Mouse (Mus musculus) lung, embryonic 14.5 days (tissue): ENCODE data around the gene Scel. TPM values are rescaled to one million over a fixed set of nuclear protein-coding genes. Genes with fewer than 3 reads are reported as not detected.
A peak's percentile ranks its signal among the peaks of the same experiment; 100 is the strongest.

Experiments
- ATAC-seq: fragments of 200-750 bp; cut with Nextera tagmentation; 2 replicates; pipeline ENCODE4 v1.8.0; 2017; ENCODE audit warnings: mild to moderate bottlenecking, moderate TSS enrichment, moderate library complexity; ENCODE audit not compliant: insufficient read depth
- DNase-seq: peaks from one replicate; pipeline ENCODE4 v3.0.0-alpha.2; 2015
- H3K27ac ChIP-seq: fragments of 300-500 bp; sonication (generic); 2 replicates; pipeline ENCODE4 v1.5.1; 2014; ENCODE audit warnings: low read depth, mild to moderate bottlenecking, moderate library complexity
- H3K27me3 ChIP-seq: fragments of 300-500 bp; sonication (generic); 2 replicates; pipeline ENCODE4 v1.6.1; 2014; ENCODE audit warnings: low read length, control low read depth; ENCODE audit not compliant: insufficient read depth
- H3K36me3 ChIP-seq: fragments of 300-500 bp; sonication (generic); 2 replicates; pipeline ENCODE4 v1.6.1; 2014; ENCODE audit warnings: control low read depth; ENCODE audit not compliant: insufficient read depth
- H3K4me1 ChIP-seq: fragments of 300-500 bp; sonication (generic); 2 replicates; pipeline ENCODE4 v1.6.1; 2014; ENCODE audit warnings: antibody characterized with exemption, control low read depth; ENCODE audit not compliant: insufficient read depth
- H3K4me2 ChIP-seq: fragments of 300-500 bp; sonication (generic); 2 replicates; pipeline ENCODE4 v1.6.1; 2014; ENCODE audit warnings: mild to moderate bottlenecking
- H3K4me3 ChIP-seq: fragments of 300-500 bp; sonication (generic); 2 replicates; pipeline ENCODE4 v1.5.1; 2014; ENCODE audit warnings: low read depth, low read length
- H3K9ac ChIP-seq: fragments of 300-500 bp; sonication (generic); 2 replicates; pipeline ENCODE4 v1.6.1; 2014
- H3K9me3 ChIP-seq: fragments of 300-500 bp; sonication (generic); 2 replicates; pipeline ENCODE4 v1.6.1; 2016; ENCODE audit warnings: low read depth, low read length, control low read depth
- CTCF ChIP-seq: IDR thresholded peaks from 2 replicates; pipeline ENCODE4 v1.5.1; 2016; ENCODE audit warnings: antibody characterized with exemption, low read depth
- WGBS: fragments of 180-500 bp; shearing (Covaris S2); extraction: QIAGEN DNeasy Blood & Tissue Kit; methylation state at CpG from one replicate; pipeline ENCODE4 v1.1.7; 2014; 5-methylcytosine and 5-hydroxymethylcytosine counted together
- polyA plus RNA-seq: library from polyadenylated mRNA; unstranded; fragments of >200 nt; fragmentation: Nextera tagmentation; extraction: Ambion mirVana; gene quantifications from 2 replicates; pipeline ENCODE4 v1.2.1, GENCODE M21; 2014

Scel gene
- polyA plus RNA-seq, 1 experiment from 2014 or later = 1.9 TPM

DNA sequence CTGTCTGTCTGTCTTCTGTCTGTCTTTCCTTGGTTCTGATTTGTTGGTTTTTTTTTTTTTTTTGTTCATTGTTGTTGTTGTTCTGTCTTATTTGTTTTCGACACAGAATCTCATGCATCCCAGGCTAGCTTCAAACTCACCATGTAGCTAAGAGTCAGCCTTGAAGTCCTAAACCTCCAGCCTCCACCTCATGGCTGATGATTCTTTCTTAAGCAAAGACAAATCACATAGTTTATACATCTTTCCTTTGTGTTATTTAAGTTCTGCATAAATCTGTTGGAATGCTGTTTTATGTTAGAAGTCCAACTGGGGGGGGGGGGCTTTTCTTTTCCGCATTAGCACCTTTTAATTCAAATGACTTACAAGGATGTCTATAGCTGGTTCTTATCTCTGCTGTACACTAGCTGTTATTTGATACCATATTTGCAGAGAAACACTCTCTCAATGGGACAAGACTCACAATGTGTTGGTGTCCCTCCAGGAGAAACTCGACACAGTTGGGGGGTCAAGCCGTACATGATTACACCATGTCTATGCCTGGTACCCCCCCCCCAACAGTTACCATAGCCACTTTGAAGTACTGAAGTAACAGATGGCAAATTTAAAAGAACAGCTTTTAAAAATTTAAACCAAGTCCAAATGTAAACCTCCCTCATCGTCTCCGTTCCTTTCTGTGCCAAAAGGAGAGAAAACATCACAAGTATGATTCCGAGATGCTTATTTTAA is 116.7 kb downstream of the Scel start:
- H3K27ac ChIP-seq = peak overlapping the region; percentile 48; the same call in 1 of the 2 replicates
- ATAC-seq (peak; percentile 95), DNase-seq (peak; percentile 77)
- 39% methylated on average over 7 of the region's 7 CpGs for WGBS
- no peaks in the 10 kb centered on the region for H3K27me3 ChIP-seq
- H3K9me3 ChIP-seq = no peaks in the 10 kb centered on the region
- H3K4me2 ChIP-seq = no peak overlapping the region
- H3K9ac ChIP-seq = no peak overlapping the region
- H3K4me3 ChIP-seq = no peak overlapping the region
- no peaks in the 10 kb centered on the region for H3K36me3 ChIP-seq
- TF ChIP-seq CTCF = no peak
- H3K4me1 ChIP-seq = no peaks in the 10 kb centered on the region

DNA sequence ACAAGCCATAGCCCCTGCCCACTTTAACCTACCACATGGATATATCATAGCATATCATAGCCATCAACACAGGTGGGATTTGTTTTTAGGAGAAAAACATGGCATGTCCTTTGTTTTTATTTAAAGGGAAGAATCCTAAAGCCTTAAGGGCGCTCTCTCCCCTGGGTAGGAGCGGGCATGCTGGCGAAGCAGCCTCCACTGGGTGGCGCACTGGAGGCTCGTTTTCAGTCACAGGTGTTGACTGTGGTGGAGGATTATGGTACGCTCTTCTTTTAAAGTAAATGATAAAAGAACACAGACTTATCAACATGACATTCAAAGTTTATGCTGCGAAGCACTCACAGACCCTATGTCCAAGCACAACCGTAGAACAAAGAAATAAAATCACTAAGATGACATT is 117.4 kb downstream of the Scel start:
- Histone ChIP-seq H3K27me3 (no peaks in the 10 kb centered on the region), H3K4me2 (no peak overlapping the region), H3K9me3 (no peaks in the 10 kb centered on the region), H3K4me3 (no peak overlapping the region), H3K36me3 (no peaks in the 10 kb centered on the region), H3K9ac (no peak overlapping the region), H3K4me1 (no peaks in the 10 kb centered on the region), H3K27ac (peak overlapping the region; percentile 42; the same call in 1 of the 2 replicates)
- DNase-seq (peak; percentile 53), ATAC-seq (no peak; the same call in 1 of the 2 replicates)
- peak; percentile 51 for TF ChIP-seq CTCF
- 72% methylated on average over 8 of the region's 8 CpGs for WGBS

DNA sequence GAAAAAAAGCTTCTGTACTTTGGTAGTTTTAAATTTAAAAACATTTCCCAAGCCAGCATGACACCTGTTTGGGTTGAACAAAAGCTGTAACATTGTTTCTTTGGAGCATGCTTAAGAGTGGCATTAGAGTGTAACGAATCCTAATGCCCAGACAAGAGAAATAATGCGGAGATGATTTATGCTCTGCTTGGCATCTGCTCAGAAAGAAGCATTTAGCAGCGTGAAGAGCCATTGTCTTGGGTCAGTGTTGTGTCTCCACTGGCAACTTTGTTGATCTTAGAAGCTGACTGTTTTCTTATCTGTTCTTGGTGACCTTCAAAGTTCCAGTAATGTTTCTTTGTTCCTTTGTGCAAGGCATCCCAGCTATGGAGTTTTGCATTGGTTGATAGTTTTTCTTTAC is 130.8 kb downstream of the Scel start:
- TF ChIP-seq CTCF = no peak
- Histone ChIP-seq H3K27ac (no peak overlapping the region), H3K4me1 (no peaks in the 10 kb centered on the region), H3K9me3 (no peaks in the 10 kb centered on the region), H3K4me2 (no peak overlapping the region), H3K4me3 (no peak overlapping the region), H3K27me3 (peaks cover 6% of the 10 kb centered on the region), H3K9ac (no peak overlapping the region), H3K36me3 (no peaks in the 10 kb centered on the region)
- WGBS = 59% methylated on average over 3 of the region's 3 CpGs
- DNase-seq (no peak), ATAC-seq (no peak)

DNA sequence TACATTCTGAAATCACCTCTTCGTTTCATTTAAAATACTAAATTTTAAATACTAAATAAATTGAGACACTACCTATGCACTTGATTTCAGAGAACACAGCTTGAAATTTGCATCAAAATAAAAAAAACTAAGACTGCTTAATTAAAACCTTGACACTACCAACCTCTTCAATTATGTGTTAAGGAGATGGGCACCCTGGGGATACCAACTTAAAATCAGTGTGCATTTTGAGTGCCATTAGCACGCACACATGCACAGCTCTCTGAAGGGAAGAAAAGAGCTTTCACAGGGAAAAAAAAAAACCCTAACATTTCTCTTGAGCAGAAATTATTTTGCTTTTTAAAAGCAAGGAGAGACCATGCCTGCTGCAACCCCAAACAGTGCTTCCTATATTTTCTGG is 134.8 kb downstream of the Scel start:
- peaks cover 36% of the 10 kb centered on the region for H3K27me3 ChIP-seq
- DNase-seq (no peak), ATAC-seq (no peak)
- no peak overlapping the region for H3K9ac ChIP-seq
- H3K27ac ChIP-seq = no peak overlapping the region
- no peaks in the 10 kb centered on the region; the same call in 1 of the 2 replicates for H3K4me1 ChIP-seq
- TF ChIP-seq CTCF = no peak
- no peaks in the 10 kb centered on the region for H3K9me3 ChIP-seq
- no peak overlapping the region for H3K4me2 ChIP-seq
- WGBS = 80% methylated on average over 2 of the region's 2 CpGs
- no peak overlapping the region for H3K4me3 ChIP-seq
- no peaks in the 10 kb centered on the region for H3K36me3 ChIP-seq

DNA sequence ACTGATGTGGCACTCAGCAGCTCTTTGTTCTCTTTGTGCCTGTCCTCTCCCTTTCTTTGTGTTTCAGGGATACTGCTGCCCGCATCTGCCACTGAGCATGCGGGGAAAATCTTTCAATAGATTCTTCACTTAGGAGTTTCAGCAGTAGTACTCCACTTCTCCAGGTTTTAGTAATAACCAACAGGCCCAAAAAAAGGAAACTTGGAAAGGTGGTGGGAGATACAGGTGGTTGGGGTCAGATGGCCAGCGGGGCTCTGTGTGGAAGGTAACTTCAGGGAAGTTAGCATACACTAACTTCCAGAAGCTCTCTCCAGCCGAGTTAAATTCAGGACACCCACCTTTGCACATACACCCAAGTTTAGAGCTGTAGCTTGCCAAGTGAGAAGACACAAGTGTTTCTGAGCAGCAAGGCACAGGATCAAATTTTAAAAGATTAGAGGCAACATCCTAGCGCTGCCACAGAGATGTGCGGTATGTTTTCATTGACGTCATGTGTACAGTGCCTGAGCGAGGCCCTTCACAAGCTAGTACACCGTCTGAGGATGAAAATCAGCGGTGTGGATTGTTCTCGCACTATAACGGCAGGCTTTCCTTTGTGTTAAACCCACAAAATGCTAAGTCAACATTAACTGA is 135.6 kb downstream of the Scel start:
- ATAC-seq (no peak), DNase-seq (peak; percentile 26)
- Histone ChIP-seq H3K4me1 (no peaks in the 10 kb centered on the region; the same call in 1 of the 2 replicates), H3K27ac (no peak overlapping the region), H3K27me3 (peaks cover 36% of the 10 kb centered on the region), H3K4me2 (peak overlapping the region; percentile 21; the same call in 1 of the 2 replicates), H3K9ac (no peak overlapping the region), H3K9me3 (no peaks in the 10 kb centered on the region), H3K36me3 (no peaks in the 10 kb centered on the region), H3K4me3 (no peak overlapping the region)
- no peak for TF ChIP-seq CTCF
- WGBS = 31% methylated on average over 12 of the region's 12 CpGs

DNA sequence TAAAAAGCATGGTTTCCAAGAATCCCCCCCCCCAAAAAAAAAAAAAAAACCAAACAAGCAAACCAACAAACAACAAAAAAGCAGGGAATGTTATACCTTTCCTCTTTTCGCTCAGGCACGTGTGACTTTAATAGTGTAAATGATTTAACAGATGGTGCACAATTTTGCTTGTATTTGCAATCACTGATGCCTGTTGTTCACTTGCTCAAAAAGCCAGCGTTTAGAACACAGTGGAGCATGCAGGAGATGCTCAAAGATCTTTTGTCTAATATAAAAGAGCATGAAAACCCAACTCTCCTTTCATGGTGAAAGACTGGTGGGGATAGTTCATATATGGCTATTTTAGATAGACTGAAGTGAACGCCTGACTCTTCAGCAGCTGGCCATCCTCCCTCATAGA is 136.2 kb downstream of the Scel start:
- Histone ChIP-seq H3K4me2 (peak overlapping the region; percentile 97), H3K27ac (no peak overlapping the region), H3K9ac (no peak overlapping the region), H3K4me3 (no peak overlapping the region), H3K4me1 (no peaks in the 10 kb centered on the region; the same call in 1 of the 2 replicates), H3K27me3 (peaks cover 36% of the 10 kb centered on the region), H3K36me3 (no peaks in the 10 kb centered on the region), H3K9me3 (no peaks in the 10 kb centered on the region)
- TF ChIP-seq CTCF = no peak
- ATAC-seq (no peak), DNase-seq (no peak)
- WGBS = 52% methylated on average over 4 of the region's 4 CpGs

DNA sequence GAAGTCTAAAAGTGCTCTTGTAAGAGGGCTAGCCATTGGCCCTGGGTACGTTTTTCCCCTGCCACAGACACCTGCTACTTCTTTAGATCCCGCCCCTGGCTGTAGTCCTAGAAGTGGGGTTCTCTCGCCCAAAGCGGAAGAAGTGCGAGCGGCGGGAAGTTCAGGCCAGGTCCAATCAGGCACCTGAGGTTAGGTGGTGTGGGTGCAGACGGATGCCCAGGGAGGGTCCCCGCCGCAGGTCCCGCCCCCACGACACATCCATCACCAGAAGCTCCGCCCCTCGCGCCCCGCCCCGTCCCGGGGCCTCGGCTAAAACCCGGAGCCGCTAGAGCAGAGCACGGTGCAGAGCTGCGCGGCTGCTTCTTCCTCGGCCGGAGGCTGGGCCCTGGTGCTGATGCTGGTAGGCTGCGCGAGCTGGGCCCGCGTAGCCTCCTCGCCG is 136.8 kb downstream of the Scel start, which contains the start of gene Slain1:
Gene Slain1 (plus strand): TSS at position 333 of the 439 bp plus-strand sequence.
- Histone ChIP-seq H3K4me2 (peak within 1 kb of the TSS; percentile 97), H3K4me3 (peak within 1 kb of the TSS; percentile 62), H3K27me3 (peaks cover 36% of the 10 kb centered on the region), H3K4me1 (no peaks in the 10 kb centered on the region; the same call in 1 of the 2 replicates), H3K36me3 (no peaks in the 10 kb centered on the region), H3K9ac (peak within 1 kb of the TSS; percentile 54), H3K27ac (peak within 1 kb of the TSS; percentile 58; the same call in 1 of the 2 replicates), H3K9me3 (no peaks in the 10 kb centered on the region)
- DNase-seq = peak; percentile 83
- ATAC-seq = peak; percentile 97
- 1% methylated on average over 32 of the region's 32 CpGs for WGBS
- no peak for TF ChIP-seq CTCF
